Mouse (Mus musculus): ENCODE measurements around the gene Plk2. TPM values are rescaled to one million over a fixed set of nuclear protein-coding genes. Genes with fewer than 3 reads are reported as not detected.

The Plk2 gene
- polyA plus RNA-seq (2012; rRNA removed) (1.9 and 2.9 TPM in 2 replicates), polyA plus RNA-seq (2014; fragmentation: Nextera tagmentation; extraction: Ambion mirVana) (5.3 and 5.5 TPM in 2 replicates)

DNA sequence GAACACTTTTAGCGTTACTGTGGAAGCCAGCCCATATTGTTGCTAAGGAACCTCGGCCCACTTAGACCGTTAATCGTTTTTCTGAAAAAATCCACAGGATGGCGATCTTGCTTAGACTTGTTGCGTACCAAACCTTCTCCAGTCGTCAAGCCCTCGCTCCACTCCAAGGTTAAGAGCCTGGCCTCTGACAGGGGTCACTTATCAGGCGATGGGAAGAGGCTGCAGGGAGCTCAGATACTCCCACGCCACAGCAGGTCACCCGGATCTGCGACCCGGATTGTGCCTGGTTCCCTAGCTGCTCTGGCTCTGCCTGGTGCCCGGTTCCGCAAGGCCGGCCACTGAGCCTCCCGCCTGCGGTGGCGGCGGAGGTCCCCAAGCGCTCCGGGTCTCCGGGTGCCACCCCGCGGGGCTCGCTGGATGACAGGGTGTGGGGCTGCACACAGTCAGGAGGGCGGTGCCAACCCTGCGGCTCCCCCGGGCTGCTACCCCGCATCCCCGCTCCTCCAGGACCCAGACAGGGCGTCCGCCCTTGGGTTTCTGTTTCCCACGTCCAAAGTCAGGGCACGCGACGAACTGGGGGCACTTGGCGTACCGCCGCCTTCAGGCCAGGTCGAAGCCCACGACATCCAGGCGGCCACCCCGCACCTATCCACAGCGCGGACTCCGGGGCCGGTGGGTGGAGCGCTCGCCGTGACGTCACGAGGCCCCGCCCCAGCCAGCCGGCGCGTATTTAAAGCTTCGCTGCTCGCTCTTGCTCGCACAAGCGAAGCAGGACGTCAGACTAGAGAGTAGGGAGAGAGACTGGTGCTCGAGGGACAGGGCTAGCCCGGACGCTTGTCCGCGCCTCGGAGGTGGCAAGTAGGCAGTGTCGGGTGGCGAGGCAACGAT is at the start of gene Plk2:
Plk2 (plus strand) TSS at position 756 of the 888 bp plus-strand sequence.
- peaks cover 32% of the 10 kb centered on the region for H3K27me3 ChIP-seq (ENCODE audit: control insufficient read depth, insufficient read depth, low read length)

GRCm38 (mm10) chr13:110346707-110347106 is 48.1 kb upstream of the Plk2 start:
- no peak overlapping the region for H3K4me3 ChIP-seq (ENCODE audit: insufficient read depth in 1 of 2, low read depth in 2 of 2, low read length in 2 of 2)
- H3K36me3 ChIP-seq (replicated peaks; ENCODE audit: control insufficient read depth, insufficient read depth, low read depth) = no peaks in the 10 kb centered on the region
- no peaks in the 10 kb centered on the region for H3K4me1 ChIP-seq (replicated peaks; ENCODE audit: control insufficient read depth in 2 of 2, insufficient read depth in 2 of 2, low read length in 1 of 2)
- ATAC-seq (ENCODE audit: insufficient read depth) (no peak), DNase-seq (ENCODE audit: low read depth in 3 of 3, low spot score in 3 of 3) (no peak)
- no peak overlapping the region for H3K9ac ChIP-seq (replicated peaks)
- H3K4me2 ChIP-seq (ENCODE audit: low read depth) = no peak overlapping the region
- no peak overlapping the region for H3K27ac ChIP-seq
- H3K9me3 ChIP-seq (ENCODE audit: control insufficient read depth, low read length) = no peaks in the 10 kb centered on the region
- no peak for TF ChIP-seq CTCF (IDR thresholded peaks at IDR 0.05; ENCODE audit: low read depth)
- no peak for TF ChIP-seq EP300 (IDR thresholded peaks at IDR 0.05; ENCODE audit: low read depth)
- no peaks in the 10 kb centered on the region for H3K27me3 ChIP-seq (ENCODE audit: control insufficient read depth, insufficient read depth, low read length)
- 23% methylated on average over 7 of the region's 7 CpGs for WGBS (ENCODE audit: insufficient replicate concordance)

More for the DNA sequence above, at the start of gene Plk2:
- H3K36me3 ChIP-seq (replicated peaks; ENCODE audit: control insufficient read depth, insufficient read depth, low read depth) = no peaks in the 10 kb centered on the region
- H3K27ac ChIP-seq = no peak within 1 kb of the TSS
- H3K9me3 ChIP-seq (ENCODE audit: control insufficient read depth, low read length) = no peaks in the 10 kb centered on the region
- peak within 1 kb of the TSS; percentile 54 to 55 for H3K4me3 ChIP-seq (ENCODE audit: insufficient read depth in 1 of 2, low read depth in 2 of 2, low read length in 2 of 2)
- ATAC-seq (ENCODE audit: insufficient read depth) (peak; percentile 86), DNase-seq (ENCODE audit: low read depth in 3 of 3, low spot score in 3 of 3) (peak; percentile 39 to 43 (median 41))
- peak within 1 kb of the TSS; percentile 70 for H3K4me2 ChIP-seq (ENCODE audit: low read depth)
- H3K9ac ChIP-seq (replicated peaks) = no peak within 1 kb of the TSS
- peaks cover 2 to 3% of the 10 kb centered on the region in 2 experiments; a peak in 2 of 4 replicates for H3K4me1 ChIP-seq (replicated peaks; ENCODE audit: control insufficient read depth in 2 of 2, insufficient read depth in 2 of 2, low read length in 1 of 2)
- TF ChIP-seq CTCF (IDR thresholded peaks at IDR 0.05; ENCODE audit: low read depth) (peak; percentile 47), EP300 (IDR thresholded peaks at IDR 0.05; ENCODE audit: low read depth) (no peak)
- under 1% methylated on average over 70 of the region's 71 CpGs for WGBS (ENCODE audit: insufficient replicate concordance)

DNA sequence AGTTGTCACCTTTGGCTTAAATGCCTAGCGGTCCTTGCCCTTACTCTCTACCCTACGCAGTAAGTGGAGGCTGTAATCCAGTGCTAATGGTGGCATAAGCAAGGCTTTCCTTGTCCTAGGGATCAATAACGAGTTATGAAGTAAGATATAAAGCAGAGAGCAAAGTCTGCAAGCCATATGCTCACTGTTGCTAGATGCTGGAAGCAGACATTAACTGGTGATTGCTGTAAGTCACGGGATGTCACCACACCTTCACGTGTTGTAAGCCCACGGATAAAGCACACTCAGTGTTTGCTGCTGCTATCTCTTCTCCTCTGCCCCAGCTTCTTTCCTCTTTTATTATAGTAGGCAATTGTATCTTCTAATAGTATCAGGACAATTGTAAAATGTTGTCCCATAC is 43.8 kb upstream of the Plk2 start:
- TF ChIP-seq CTCF (IDR thresholded peaks at IDR 0.05; ENCODE audit: low read depth) (no peak), EP300 (IDR thresholded peaks at IDR 0.05; ENCODE audit: low read depth) (no peak)
- 64% methylated on average over 6 of the region's 6 CpGs for WGBS (ENCODE audit: insufficient replicate concordance)

DNA sequence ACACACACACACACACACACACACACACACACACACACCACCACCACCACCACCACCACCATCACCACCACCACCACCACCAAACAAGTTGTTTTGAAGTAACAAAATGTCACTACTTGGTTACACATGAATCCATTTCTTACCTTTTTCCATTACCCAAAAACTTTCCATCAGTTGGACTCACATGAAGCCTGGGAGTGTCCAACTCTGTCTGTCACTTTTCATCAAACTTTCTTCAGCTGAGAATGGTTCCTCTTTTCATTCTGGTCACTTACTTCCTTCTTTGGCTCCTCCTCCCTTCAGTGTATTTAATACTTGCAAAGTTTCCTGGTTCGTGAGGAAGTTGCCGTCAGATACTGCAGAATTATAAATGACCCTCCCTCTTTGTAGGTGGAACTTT is 37.9 kb upstream of the Plk2 start, which contains the start of gene Gapt:
Gapt (minus strand) TSS at position 259 of the 400 bp plus-strand sequence.
- no peak within 1 kb of the TSS for H3K9ac ChIP-seq (replicated peaks)
- no peak within 1 kb of the TSS for H3K4me2 ChIP-seq (ENCODE audit: low read depth)
- no peak within 1 kb of the TSS for H3K27ac ChIP-seq
- no peak for ATAC-seq (ENCODE audit: insufficient read depth)
- no peak for TF ChIP-seq CTCF (IDR thresholded peaks at IDR 0.05; ENCODE audit: low read depth)
- TF ChIP-seq EP300 (IDR thresholded peaks at IDR 0.05; ENCODE audit: low read depth) = no peak
- H3K36me3 ChIP-seq (replicated peaks; ENCODE audit: control insufficient read depth, insufficient read depth, low read depth) = no peaks in the 10 kb centered on the region
- no peaks in the 10 kb centered on the region for H3K27me3 ChIP-seq (ENCODE audit: control insufficient read depth, insufficient read depth, low read length)
- no peaks in the 10 kb centered on the region for H3K4me1 ChIP-seq (replicated peaks; ENCODE audit: control insufficient read depth in 2 of 2, insufficient read depth in 2 of 2, low read length in 1 of 2)
- H3K4me3 ChIP-seq (ENCODE audit: insufficient read depth in 1 of 2, low read depth in 2 of 2, low read length in 2 of 2) = no peak within 1 kb of the TSS
- WGBS (ENCODE audit: insufficient replicate concordance) = 13% methylated on average over 2 of the region's 2 CpGs
- DNase-seq (ENCODE audit: low read depth in 3 of 3, low spot score in 3 of 3) = no peak
- no peaks in the 10 kb centered on the region for H3K9me3 ChIP-seq (ENCODE audit: control insufficient read depth, low read length)

More for the DNA sequence above, 43.8 kb upstream of the Plk2 start:
- Histone ChIP-seq H3K9ac (replicated peaks) (no peak overlapping the region), H3K27me3 (ENCODE audit: control insufficient read depth, insufficient read depth, low read length) (no peaks in the 10 kb centered on the region), H3K36me3 (replicated peaks; ENCODE audit: control insufficient read depth, insufficient read depth, low read depth) (no peaks in the 10 kb centered on the region), H3K27ac (no peak overlapping the region), H3K4me3 (ENCODE audit: insufficient read depth in 1 of 2, low read depth in 2 of 2, low read length in 2 of 2) (no peak overlapping the region), H3K4me1 (replicated peaks; ENCODE audit: control insufficient read depth in 2 of 2, insufficient read depth in 2 of 2, low read length in 1 of 2) (no peaks in the 10 kb centered on the region), H3K4me2 (ENCODE audit: low read depth) (no peak overlapping the region), H3K9me3 (ENCODE audit: control insufficient read depth, low read length) (no peaks in the 10 kb centered on the region)
- DNase-seq (ENCODE audit: low read depth in 3 of 3, low spot score in 3 of 3) = no peak
- no peak for ATAC-seq (ENCODE audit: insufficient read depth)

GRCm38 (mm10) chr13:110363722-110364121 is 31.1 kb upstream of the Plk2 start:
- H3K27me3 ChIP-seq (ENCODE audit: control insufficient read depth, insufficient read depth, low read length) = no peaks in the 10 kb centered on the region
- no peak overlapping the region for H3K4me3 ChIP-seq (ENCODE audit: insufficient read depth in 1 of 2, low read depth in 2 of 2, low read length in 2 of 2)
- no peak for ATAC-seq (ENCODE audit: insufficient read depth)
- DNase-seq (ENCODE audit: low read depth in 3 of 3, low spot score in 3 of 3) = no peak
- 26% methylated on average over 6 of the region's 6 CpGs for WGBS (ENCODE audit: insufficient replicate concordance)
- peaks cover 2 to 7% of the 10 kb centered on the region in 2 experiments; a peak in 3 of 4 replicates for H3K4me1 ChIP-seq (replicated peaks; ENCODE audit: control insufficient read depth in 2 of 2, insufficient read depth in 2 of 2, low read length in 1 of 2)
- no peaks in the 10 kb centered on the region for H3K36me3 ChIP-seq (replicated peaks; ENCODE audit: control insufficient read depth, insufficient read depth, low read depth)
- no peaks in the 10 kb centered on the region for H3K9me3 ChIP-seq (ENCODE audit: control insufficient read depth, low read length)
- no peak overlapping the region for H3K9ac ChIP-seq (replicated peaks)
- no peak overlapping the region for H3K4me2 ChIP-seq (ENCODE audit: low read depth)
- TF ChIP-seq EP300 (IDR thresholded peaks at IDR 0.05; ENCODE audit: low read depth) = no peak
- TF ChIP-seq CTCF (IDR thresholded peaks at IDR 0.05; ENCODE audit: low read depth) = no peak
- H3K27ac ChIP-seq = no peak overlapping the region
